8 mouse cellular contexts compared by ENCODE assay signal in the genomic region with DNA sequence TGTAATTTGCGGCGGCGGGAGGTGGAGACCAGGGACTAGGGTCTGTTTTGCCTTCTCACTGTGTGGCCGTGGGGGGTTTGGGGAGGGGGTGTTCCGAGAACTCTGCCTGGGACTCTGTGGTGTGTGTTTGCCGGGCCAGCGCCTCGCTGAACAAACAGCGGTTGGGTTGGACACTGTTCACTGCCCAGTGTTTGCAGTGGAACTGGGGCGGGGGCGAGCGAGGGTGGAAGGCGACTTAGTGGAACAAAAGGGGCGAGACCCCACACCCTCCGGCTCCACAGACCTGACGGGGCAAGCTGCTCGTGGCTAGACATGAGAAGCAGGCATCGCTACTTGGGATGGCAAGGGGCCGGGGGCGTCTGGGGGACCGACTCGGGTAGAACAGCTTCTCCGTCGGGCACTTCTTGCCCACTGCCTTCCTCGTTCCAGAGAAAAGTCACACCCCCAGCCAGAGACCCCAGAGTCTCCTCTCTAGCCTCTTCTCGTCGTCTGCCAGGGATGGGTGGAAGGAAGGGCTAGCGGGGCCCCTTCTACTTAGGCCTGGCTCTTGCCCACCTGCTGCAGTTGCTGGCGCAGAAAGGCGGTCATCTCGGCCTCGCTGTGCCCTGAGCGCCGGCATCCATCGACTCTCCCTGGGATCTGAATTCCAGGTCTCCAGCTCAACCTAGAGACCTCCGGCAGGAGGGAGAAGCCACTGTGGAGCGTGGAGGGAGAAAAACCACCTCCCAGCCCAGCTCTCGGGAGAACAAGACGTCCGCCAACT. TPM values are rescaled to one million over a fixed set of nuclear protein-coding genes. Genes with fewer than 3 reads are reported as not detected.
DNase-seq lines count a peak whose midpoint lies in the region; ATAC-seq lines count a peak whose summit lies in the region.

No protein-coding gene starts in this region.

- ATAC-seq in lung, embryonic 15.5 days (ENCODE audit: borderline replicate concordance, extremely low read depth, low FRiP score, low TSS enrichment), result no peak
- ATAC-seq in neural tube, embryonic 13.5 days (ENCODE audit: low read depth), result no peak; the same call in none of the 2 replicates
- ATAC-seq in erythroid progenitor cell, adult 5-6 weeks (replicated peaks; ENCODE audit: low FRiP score, poor library complexity, severe bottlenecking), result no peak

- H3K9me3 ChIP-seq in lung, embryonic 15.5 days, result no peaks in the 10 kb centered on the region
- H3K9me3 ChIP-seq in limb, embryonic 10.5 days (replicated peaks), result no peaks in the 10 kb centered on the region
- H3K9me3 ChIP-seq in neural tube, embryonic 13.5 days, result no peaks in the 10 kb centered on the region

- H3K4me2 ChIP-seq in lung, embryonic 15.5 days, result peak overlapping the region; percentile 78
- peak overlapping the region; percentile 78 for H3K4me2 ChIP-seq in neural tube, embryonic 13.5 days

- no peaks in the 10 kb centered on the region for H3K36me3 ChIP-seq in lung, embryonic 15.5 days
- H3K36me3 ChIP-seq in limb, embryonic 10.5 days, result peaks cover 8% of the 10 kb centered on the region; the same call in 1 of the 2 replicates
- H3K36me3 ChIP-seq in neural tube, embryonic 13.5 days, result no peaks in the 10 kb centered on the region

- peak overlapping the region; percentile 73 for H3K4me3 ChIP-seq in lung, embryonic 15.5 days
- H3K4me3 ChIP-seq in limb, embryonic 10.5 days, result peak overlapping the region; percentile 69
- H3K4me3 ChIP-seq in neural tube, embryonic 13.5 days, result peak overlapping the region; percentile 65

- peak; percentile 7 for DNase-seq in adrenal gland, postnatal 10 days
- no peak for DNase-seq in adrenal gland, adult 8-10 months
- no peak for DNase-seq in lung, postnatal 25 days (ENCODE audit: low spot score)
- DNase-seq in limb, embryonic 10.5 days (ENCODE audit: low spot score), result no peak
- no peak for DNase-seq in left cerebral cortex, adult 11 months (ENCODE audit: low spot score)

- H3K4me1 ChIP-seq in lung, embryonic 15.5 days, result peaks cover 23% of the 10 kb centered on the region
- H3K4me1 ChIP-seq in limb, embryonic 10.5 days, result peaks cover 68% of the 10 kb centered on the region
- H3K4me1 ChIP-seq in neural tube, embryonic 13.5 days (replicated peaks), result peaks cover 75% of the 10 kb centered on the region

- peak overlapping the region; percentile 62 for H3K9ac ChIP-seq in lung, embryonic 15.5 days
- peak overlapping the region; percentile 72 for H3K9ac ChIP-seq in neural tube, embryonic 13.5 days

- WGBS in lung, embryonic 15.5 days, result under 1% methylated on average over 40 of the region's 40 CpGs
- 1% methylated on average over 40 of the region's 40 CpGs for WGBS in limb, embryonic 10.5 days
- 2% methylated on average over 40 of the region's 40 CpGs for WGBS in neural tube, embryonic 13.5 days

- peaks cover 82% of the 10 kb centered on the region for H3K27me3 ChIP-seq in lung, embryonic 15.5 days
- peaks cover 87% of the 10 kb centered on the region for H3K27me3 ChIP-seq in limb, embryonic 10.5 days (ENCODE audit: low read depth, poor library complexity, severe bottlenecking)
- peaks cover 62% of the 10 kb centered on the region for H3K27me3 ChIP-seq in neural tube, embryonic 13.5 days

- peak overlapping the region; percentile 96 for H3K27ac ChIP-seq in lung, embryonic 15.5 days
- peak overlapping the region; percentile 87 for H3K27ac ChIP-seq in limb, embryonic 10.5 days
- peak overlapping the region; percentile 92 for H3K27ac ChIP-seq in neural tube, embryonic 13.5 days (replicated peaks)

RNA-seq across cellular contexts. Expression of a gene that starts 0.6 kb away (rescaled TPM):
- total RNA-seq in adrenal gland, postnatal 10 days (2021), result 1 to 10 TPM; 1.7 to 1.9 TPM
- 1 to 10 TPM; 2.0 to 2.4 (median 2.3) TPM for total RNA-seq in adrenal gland, adult 8-10 months (2022)
- 19.8 and 20.4 TPM in 2 replicates for polyA plus RNA-seq in lung, embryonic 15.5 days (2015; fragmentation: Nextera tagmentation; extraction: Ambion mirVana)
- polyA plus RNA-seq in limb, embryonic 10.5 days (2016; fragmentation: Nextera tagmentation; extraction: Ambion mirVana), result 11.5 and 13.2 TPM in 2 replicates
- 8.5 and 9.9 TPM in 2 replicates for polyA plus RNA-seq in neural tube, embryonic 13.5 days (2015; fragmentation: Nextera tagmentation; extraction: Ambion mirVana)
- total RNA-seq in erythroid progenitor cell, adult 5-6 weeks (2015; ENCODE audit: low replicate concordance), result not detected in 2 replicates
- 0.13 TPM in 1 of 2 replicates, not detected in the other for total RNA-seq in erythroid progenitor cell, adult 5-6 weeks (2017; ENCODE audit: low replicate concordance)
